Mouse (Mus musculus) olfactory bulb, adult 2 months (tissue): ENCODE data around the gene Hoxd3.

Experiments
- CTCF ChIP-seq: fragments of 200-500 bp; IDR thresholded peaks from 2 replicates; pipeline ENCODE4 v1.5.1; 2012; ENCODE audit warnings: low read depth, mild to moderate bottlenecking, low read length, moderate library complexity; ENCODE audit not compliant: insufficient read depth
- POLR2A ChIP-seq: fragments of 200-500 bp; IDR thresholded peaks from 2 replicates; pipeline ENCODE4 v1.6.1; 2012; ENCODE audit warnings: mild to moderate bottlenecking, low read depth, low read length, moderate library complexity; ENCODE audit not compliant: insufficient read depth

- TF ChIP-seq CTCF: no peak
- no peak for TF ChIP-seq POLR2A
Measured at GRCm38 (mm10) chr2:74732513-74733316, 21.0 kb downstream of the Hoxd3 start.
